ENCODE assay signal across 20 mouse cellular contexts in genomic region chr12:16362341-16362740, GRCm38 (mm10).
A peak's percentile ranks its signal among the peaks of the same experiment; 100 is the strongest.
DNase-seq lines count a peak whose midpoint lies in the region; ATAC-seq and TF ChIP-seq lines count a peak whose summit lies in the region.
"Had no signal": no experiment of that assay in that cellular context is flagged by ENCODE, and none has a peak within 500 bp of the region (broad histone marks: within the 10 kb centered on the region; RNA-seq: fewer than 3 reads in every experiment).

No protein-coding gene starts in this region.

- no peak for TF ChIP-seq POLR2A in lung, adult 2 months (IDR thresholded peaks at IDR 0.05; ENCODE audit: borderline replicate concordance, extremely low read depth, low read depth, low read length)

- no peaks in the 10 kb centered on the region for H3K4me1 ChIP-seq in limb, embryonic 15.5 days
- no peaks in the 10 kb centered on the region for H3K4me1 ChIP-seq in limb, embryonic 10.5 days
- peaks cover 4% of the 10 kb centered on the region; the same call in 1 of the 2 replicates for H3K4me1 ChIP-seq in lung, postnatal 0 days (ENCODE audit: insufficient read depth, low read depth, low read length)
- no peaks in the 10 kb centered on the region for H3K4me1 ChIP-seq in lung, adult 2 months (ENCODE audit: control insufficient read depth, insufficient read depth, low read length)
- H3K4me1 ChIP-seq: forebrain, embryonic 15.5 days; hindbrain, embryonic 13.5 days had no signal

- H3K36me3 ChIP-seq in limb, embryonic 15.5 days = no peaks in the 10 kb centered on the region
- no peaks in the 10 kb centered on the region for H3K36me3 ChIP-seq in limb, embryonic 10.5 days
- H3K36me3 ChIP-seq in lung, postnatal 0 days (ENCODE audit: insufficient read depth, low read length) = no peaks in the 10 kb centered on the region
- H3K36me3 ChIP-seq: forebrain, embryonic 10.5 days; forebrain, embryonic 15.5 days; heart, embryonic 15.5 days; hindbrain, embryonic 13.5 days had no signal

- H3K9ac ChIP-seq in limb, embryonic 15.5 days = no peak overlapping the region
- no peak overlapping the region for H3K9ac ChIP-seq in lung, postnatal 0 days (replicated peaks; ENCODE audit: low read depth)
- H3K9ac ChIP-seq: forebrain, embryonic 15.5 days; heart, embryonic 15.5 days; hindbrain, embryonic 13.5 days had no signal

- ATAC-seq in limb, embryonic 15.5 days (ENCODE audit: insufficient number of reproducible peaks, low FRiP score, low TSS enrichment, low read depth) = no peak
- no peak for ATAC-seq in lung, postnatal 0 days
- ATAC-seq: forebrain, embryonic 15.5 days; hindbrain, postnatal 0 days had no signal

- intact Hi-C loops in left cerebral cortex, postnatal 25 days (cut with DNase I) = no loop called here

- DNase-seq in limb, embryonic 10.5 days (ENCODE audit: low spot score) = no peak
- peak; percentile 7 for DNase-seq in lung, postnatal 0 days (ENCODE audit: low spot score)
- no peak for DNase-seq in lung, adult 2 months
- DNase-seq in fibroblast of lung, adult 2 months (ENCODE audit: low read depth) = peak; percentile 81
- DNase-seq in lung, postnatal 36 days = peak; percentile 26
- no peak for DNase-seq in B cell, adult 2 months
- DNase-seq in left cerebral cortex, postnatal 25 days (ENCODE audit: low spot score in 2 of 2) = no peak
- DNase-seq: adrenal gland, postnatal 14 days; cerebellum, adult 2 months; cerebellum, postnatal 10 days; gastrocnemius, postnatal 14 days; heart, adult 2 months; heart, postnatal 14 days had no signal

- H3K4me2 ChIP-seq in limb, embryonic 15.5 days = no peak overlapping the region
- no peak overlapping the region for H3K4me2 ChIP-seq in lung, postnatal 0 days (replicated peaks; ENCODE audit: low read depth, low read length)
- H3K4me2 ChIP-seq: forebrain, embryonic 15.5 days; heart, embryonic 11.5 days; heart, embryonic 15.5 days; hindbrain, embryonic 13.5 days had no signal

- TF ChIP-seq CTCF in lung, postnatal 0 days (IDR thresholded peaks at IDR 0.05) = no peak
- TF ChIP-seq CTCF in lung, adult 2 months (IDR thresholded peaks at IDR 0.05; ENCODE audit: insufficient read depth, low read length) = no peak

- H3K9me3 ChIP-seq in limb, embryonic 15.5 days = no peaks in the 10 kb centered on the region
- H3K9me3 ChIP-seq in limb, embryonic 10.5 days (replicated peaks) = 0 out of 2 replicates have a peak, but pooled peaks cover 3% of the 10 kb centered on the region
- peaks cover 4% of the 10 kb centered on the region; the same call in 1 of the 2 replicates for H3K9me3 ChIP-seq in lung, postnatal 0 days (ENCODE audit: low read length)
- H3K9me3 ChIP-seq: forebrain, embryonic 15.5 days; heart, embryonic 15.5 days had no signal

- no peaks in the 10 kb centered on the region for H3K27me3 ChIP-seq in limb, embryonic 15.5 days
- no peaks in the 10 kb centered on the region for H3K27me3 ChIP-seq in limb, embryonic 10.5 days (ENCODE audit: low read depth, poor library complexity, severe bottlenecking)
- H3K27me3 ChIP-seq in lung, postnatal 0 days (replicated peaks; ENCODE audit: insufficient read depth, low read length) = no peaks in the 10 kb centered on the region
- H3K27me3 ChIP-seq: forebrain, embryonic 15.5 days; heart, embryonic 15.5 days; hindbrain, embryonic 13.5 days had no signal

- 0 out of 2 replicates have a peak, but pooled peaks have one; percentile 15 for TF ChIP-seq EP300 in lung, postnatal 0 days (IDR thresholded peaks at IDR 0.05)

- peak overlapping the region; percentile 47; the same call in 1 of the 2 replicates for H3K27ac ChIP-seq in limb, embryonic 15.5 days
- H3K27ac ChIP-seq in limb, embryonic 10.5 days = no peak overlapping the region
- no peak overlapping the region for H3K27ac ChIP-seq in lung, postnatal 0 days (ENCODE audit: low read length)
- H3K27ac ChIP-seq: forebrain, embryonic 10.5 days; forebrain, embryonic 15.5 days; heart, adult 2 months; heart, embryonic 15.5 days; hindbrain, embryonic 13.5 days; hindbrain, postnatal 0 days had no signal

- no peak overlapping the region for H3K4me3 ChIP-seq in limb, embryonic 15.5 days
- H3K4me3 ChIP-seq in limb, embryonic 10.5 days = no peak overlapping the region
- H3K4me3 ChIP-seq in lung, postnatal 0 days (ENCODE audit: low read depth, low read length) = no peak overlapping the region
- H3K4me3 ChIP-seq in lung, adult 2 months (replicated peaks; ENCODE audit: extremely low read depth, low read depth, low read length) = no peak overlapping the region
- H3K4me3 ChIP-seq: forebrain, embryonic 10.5 days; forebrain, embryonic 15.5 days; heart, adult 2 months; heart, embryonic 15.5 days; hindbrain, embryonic 13.5 days had no signal

Comparison
In these comparisons a context has a peak if more than half of its experiments do, and no peak if none do; other contexts are left out.
1. DNase-seq: peak in lung, postnatal 0 days (single experiment), fibroblast of lung, adult 2 months (single experiment) and lung, postnatal 36 days (single experiment); none in limb, embryonic 10.5 days (single experiment), lung, adult 2 months (single experiment), B cell, adult 2 months (0 of 2) and left cerebral cortex, postnatal 25 days (0 of 2).